Mouse (Mus musculus) left cerebral cortex, adult 8-10 months (tissue): ENCODE data around the gene Rnf224. TPM values are rescaled to one million over a fixed set of nuclear protein-coding genes. Genes with fewer than 3 reads are reported as not detected.

Source experiments
- DNase-seq, 2 experiments: peaks; one replicate each; pipeline ENCODE4 v3.0.0; 2022; ENCODE audit warnings: low spot score in 2 of 2
- total RNA-seq, 4 experiments: library from RNA; stranded (reverse); gene quantifications; 2 replicates each; pipeline ENCODE4 v1.2.4; 2022

Rnf224 gene
- total RNA-seq, 4 experiments from 2014 or later = not detected

GRCm38 (mm10) chr2:25195211-25196156 is 41.1 kb downstream of the Rnf224 start:
- DNase-seq = no peak

GRCm38 (mm10) chr2:25194486-25195171 is 42.0 kb downstream of the Rnf224 start:
- DNase-seq = no peak

GRCm38 (mm10) chr2:25194006-25194405 is 42.6 kb downstream of the Rnf224 start:
- DNase-seq = no peak

- DNase-seq = peak in 1 of 2 experiments; percentile 69
Measured at GRCm38 (mm10) chr2:25193330-25193770, 43.2 kb downstream of the Rnf224 start.

GRCm38 (mm10) chr2:25187841-25188240 is 48.7 kb downstream of the Rnf224 start:
- DNase-seq = no peak

GRCm38 (mm10) chr2:25186575-25186930 is 50.0 kb downstream of the Rnf224 start:
- DNase-seq = no peak

GRCm38 (mm10) chr2:25185625-25186574 is 50.7 kb downstream of the Rnf224 start:
- DNase-seq = no peak

GRCm38 (mm10) chr2:25184496-25184895 is 52.1 kb downstream of the Rnf224 start:
- DNase-seq = no peak

Other genes starting within 250 kb of the Rnf224 start
- gene Nsmf, start 182.4 kb downstream of the Rnf224 start, total RNA-seq = 100 to 1,000 TPM; 404 to 462 (median 421) TPM
- not detected for gene Entpd8, start 156.5 kb downstream of the Rnf224 start, total RNA-seq
- gene Noxa1, start 141.6 kb downstream of the Rnf224 start, total RNA-seq = not detected
- 10 to 100 TPM; 20.5 to 27.9 (median 23.4) TPM for gene Nrarp, start 56.0 kb downstream of the Rnf224 start, total RNA-seq
- 1 to 10 TPM; 2.2 to 3.4 (median 2.5) TPM for gene Tor4a, start 39.9 kb downstream of the Rnf224 start, total RNA-seq
- gene Nelfb, start 25.3 kb downstream of the Rnf224 start, total RNA-seq = 10 to 100 TPM; 58.4 to 64.2 (median 59.4) TPM
- gene Stpg3, start 22.1 kb downstream of the Rnf224 start, total RNA-seq = under 1 TPM in 3 of 4 experiments, not detected in 1; 0.23 to 0.82 (median 0.30) TPM
- 1 to 10 TPM in 1 of 4 experiments, not detected in 3; 1.4 TPM for gene Fam166a, start 18.0 kb downstream of the Rnf224 start, total RNA-seq
- 100 to 1,000 TPM; 332 to 365 (median 345) TPM for gene Tubb4b, start 12.1 kb downstream of the Rnf224 start, total RNA-seq
- not detected for gene Slc34a3, start 2.4 kb downstream of the Rnf224 start, total RNA-seq
- gene Rnf208, start 5.5 kb upstream of the Rnf224 start, total RNA-seq = 100 to 1,000 TPM; 263 to 288 (median 266) TPM
- not detected for gene Cysrt1, start 5.7 kb upstream of the Rnf224 start, total RNA-seq
- gene AL732309.1, start 10.1 kb upstream of the Rnf224 start, total RNA-seq = 1 to 10 TPM in 3 of 4 experiments, under 1 TPM in 1; 0.67 to 4.2 (median 3.4) TPM
- gene Tmem203, start 18.7 kb upstream of the Rnf224 start, total RNA-seq = 10 to 100 TPM; 31.7 to 38.3 (median 36.3) TPM
- gene Tprn, start 25.8 kb upstream of the Rnf224 start, total RNA-seq = 10 to 100 TPM; 26.5 to 30.6 (median 28.6) TPM
- 10 to 100 TPM; 57.5 to 67.8 (median 62.1) TPM for gene Ssna1, start 35.7 kb upstream of the Rnf224 start, total RNA-seq
- 100 to 1,000 TPM in 2 of 4 experiments, 10 to 100 TPM in 2; 88.6 to 111 (median 96.9) TPM for gene Anapc2, start 35.7 kb upstream of the Rnf224 start, total RNA-seq
- not detected for gene Tmem210, start 51.4 kb upstream of the Rnf224 start, total RNA-seq
- not detected for gene Lrrc26, start 53.1 kb upstream of the Rnf224 start, total RNA-seq
- gene Grin1, start 82.4 kb upstream of the Rnf224 start, total RNA-seq = 100 to 1,000 TPM; 390 to 399 (median 395) TPM
- gene Man1b1, start 95.6 kb upstream of the Rnf224 start, total RNA-seq = 10 to 100 TPM; 57.3 to 64.7 (median 61.0) TPM
- gene Dpp7, start 119.6 kb upstream of the Rnf224 start, total RNA-seq = 10 to 100 TPM; 35.1 to 50.7 (median 37.9) TPM
- 10 to 100 TPM; 20.9 to 31.0 (median 25.8) TPM for gene Uap1l1, start 128.9 kb upstream of the Rnf224 start, total RNA-seq
- 1 to 10 TPM; 1.7 to 3.8 (median 2.3) TPM for gene Sapcd2, start 135.5 kb upstream of the Rnf224 start, total RNA-seq
- gene Entpd2, start 159.1 kb upstream of the Rnf224 start, total RNA-seq = 10 to 100 TPM; 13.1 to 17.5 (median 16.2) TPM
- 100 to 1,000 TPM; 307 to 332 (median 316) TPM for gene Npdc1, start 162.6 kb upstream of the Rnf224 start, total RNA-seq
- gene Fut7, start 186.5 kb upstream of the Rnf224 start, total RNA-seq = under 1 TPM in 2 of 4 experiments, not detected in 2; 0.40 to 0.84 TPM
- gene Abca2, start 191.9 kb upstream of the Rnf224 start, total RNA-seq = 100 to 1,000 TPM; 176 to 185 (median 183) TPM
- gene Clic3, start 220.1 kb upstream of the Rnf224 start, total RNA-seq = 1 to 10 TPM in 2 of 4 experiments, not detected in 2; 1.2 to 1.6 TPM
- gene Paxx, start 224.3 kb upstream of the Rnf224 start, total RNA-seq = 10 to 100 TPM; 67.2 to 88.0 (median 78.1) TPM
- gene Ptgds, start 233.3 kb upstream of the Rnf224 start, total RNA-seq = 1,000 to 10,000 TPM; 1,862 to 2,386 (median 2,226) TPM